Mouse (Mus musculus) liver, adult 2 months (tissue): ENCODE results near the gene Trappc6a. TPM values are rescaled to one million over a fixed set of nuclear protein-coding genes. Genes with fewer than 3 reads are reported as not detected.
A peak's percentile ranks its signal among the peaks of the same experiment; 100 is the strongest.

Experiments
- DNase-seq: peaks from one replicate; pipeline ENCODE4 v3.0.0-alpha.2; 2011; ENCODE audit warnings: low read depth, low spot score; ENCODE audit errors: extremely low read depth
- H3K27ac ChIP-seq: fragments of 200-500 bp; replicated peaks from 2 replicates; pipeline ENCODE4 v1.5.1; 2012; ENCODE audit warnings: low read depth, mild to moderate bottlenecking, control low read depth, inconsistent platforms, low read length; ENCODE audit not compliant: insufficient read depth
- H3K27me3 ChIP-seq: fragments of 200-500 bp; 2 replicates; pipeline ENCODE4 v1.6.1; 2012; ENCODE audit warnings: mild to moderate bottlenecking, moderate library complexity, low read length, inconsistent platforms; ENCODE audit not compliant: control insufficient read depth, insufficient read depth
- H3K36me3 ChIP-seq: fragments of 200-500 bp; 2 replicates; pipeline ENCODE4 v1.6.1; 2012; ENCODE audit warnings: low read length, inconsistent platforms; ENCODE audit not compliant: control insufficient read depth, insufficient read depth
- H3K4me1 ChIP-seq: fragments of 200-500 bp; 2 replicates; pipeline ENCODE4 v1.6.1; 2011; ENCODE audit warnings: low read length; ENCODE audit not compliant: control insufficient read depth, insufficient read depth
- H3K4me3 ChIP-seq: fragments of 200-500 bp; 2 replicates; pipeline ENCODE4 v1.5.1; 2011; ENCODE audit warnings: low read depth, mild to moderate bottlenecking, control low read depth, low read length, moderate library complexity; ENCODE audit not compliant: insufficient read depth
- H3K79me2 ChIP-seq: fragments of 200-500 bp; 2 replicates; pipeline ENCODE4 v1.6.1; 2012; ENCODE audit warnings: inconsistent platforms, mild to moderate bottlenecking, low read length, moderate library complexity; ENCODE audit not compliant: control insufficient read depth, insufficient read depth
- H3K9ac ChIP-seq: fragments of 200-500 bp; 2 replicates; pipeline ENCODE4 v1.6.1; 2012; ENCODE audit warnings: low read depth, mild to moderate bottlenecking, control low read depth, inconsistent platforms, low read length
- CTCF ChIP-seq: fragments of 200-500 bp; IDR thresholded peaks from 2 replicates; pipeline ENCODE4 v1.5.1; 2011; ENCODE audit warnings: low read depth, low read length, control low read depth
- POLR2A ChIP-seq: fragments of 200-500 bp; IDR thresholded peaks from 2 replicates; pipeline ENCODE4 v1.6.1; 2011; ENCODE audit warnings: low read length, control low read depth; ENCODE audit not compliant: insufficient read depth; ENCODE audit errors: extremely low read depth
- WGBS: fragments of 180-500 bp; shearing (Covaris S2); methylation state at CpG from one replicate; pipeline ENCODE4 v1.1.7; 2018; 5-methylcytosine and 5-hydroxymethylcytosine counted together
- polyA plus RNA-seq: library from polyadenylated mRNA; depleted of rRNA; stranded (reverse); fragments of >200 nt; gene quantifications from 2 replicates; pipeline ENCODE4 v1.2.3, GENCODE M21; 2012; rRNA removed
- total RNA-seq: library from RNA; depleted of rRNA; stranded (reverse); fragments of >200 nt; gene quantifications from 2 replicates; pipeline ENCODE4 v1.2.3, GENCODE M21; 2014; rRNA removed

The Trappc6a gene
- total and polyA plus RNA-seq, 2 experiments, result 25.5 to 58.2 TPM

- peak; percentile 83 for DNase-seq
- WGBS, result under 1% methylated on average over 102 of the region's 102 CpGs
- peaks cover 3% of the 10 kb centered on the region; the same call in 1 of the 2 replicates for H3K36me3 ChIP-seq
- no peak for TF ChIP-seq CTCF
- 0 out of 2 replicates have a peak, but pooled peaks have one; percentile 29 for TF ChIP-seq POLR2A
- no peaks in the 10 kb centered on the region for H3K27me3 ChIP-seq
- H3K27ac ChIP-seq, result peak overlapping the region; percentile 81
- peak overlapping the region; percentile 95 for H3K4me3 ChIP-seq
- H3K79me2 ChIP-seq, result peaks cover 36% of the 10 kb centered on the region
- peaks cover 24% of the 10 kb centered on the region for H3K4me1 ChIP-seq
- peak overlapping the region; percentile 97 for H3K9ac ChIP-seq
Observed at GRCm38 (mm10) chr7:19561765-19562642, 53.8 kb downstream of the Trappc6a start.

- under 1% methylated on average over 19 of the region's 19 CpGs for WGBS
- Histone ChIP-seq H3K79me2 (peaks cover 27% of the 10 kb centered on the region), H3K27ac (peak within 1 kb of the TSS; percentile 81), H3K27me3 (no peaks in the 10 kb centered on the region), H3K9ac (peak within 1 kb of the TSS; percentile 97), H3K4me3 (peak within 1 kb of the TSS; percentile 95), H3K36me3 (peaks cover 3% of the 10 kb centered on the region; the same call in 1 of the 2 replicates), H3K4me1 (peaks cover 20% of the 10 kb centered on the region)
- DNase-seq, result peak; percentile 75
- TF ChIP-seq CTCF (no peak), POLR2A (0 out of 2 replicates have a peak, but pooled peaks have one; percentile 19)
Observed at GRCm38 (mm10) chr7:19562643-19563410, 54.6 kb downstream of the Trappc6a start, which contains the start of gene Ppp1r37. Ppp1r37 (minus strand) TSS chr7:19563076.

GRCm38 (mm10) chr7:19563884-19564283, 55.7 kb downstream of the Trappc6a start:
- no peak overlapping the region for H3K4me3 ChIP-seq
- no peak overlapping the region for H3K9ac ChIP-seq
- 87% methylated on average over 3 of the region's 3 CpGs for WGBS
- TF ChIP-seq CTCF (no peak), POLR2A (no peak)
- H3K36me3 ChIP-seq, result peaks cover 3% of the 10 kb centered on the region; the same call in 1 of the 2 replicates
- H3K79me2 ChIP-seq, result peaks cover 17% of the 10 kb centered on the region
- no peaks in the 10 kb centered on the region for H3K27me3 ChIP-seq
- no peak overlapping the region for H3K27ac ChIP-seq
- peaks cover 13% of the 10 kb centered on the region for H3K4me1 ChIP-seq
- no peak for DNase-seq

- H3K79me2 ChIP-seq, result peaks cover 15% of the 10 kb centered on the region
- H3K27me3 ChIP-seq, result no peaks in the 10 kb centered on the region
- H3K9ac ChIP-seq, result no peak overlapping the region
- H3K27ac ChIP-seq, result no peak overlapping the region
- TF ChIP-seq POLR2A (no peak), CTCF (peak; percentile 30; the same call in 1 of the 2 replicates)
- 97% methylated on average over 4 of the region's 4 CpGs for WGBS
- H3K4me3 ChIP-seq, result no peak overlapping the region
- H3K36me3 ChIP-seq, result peaks cover 3% of the 10 kb centered on the region; the same call in 1 of the 2 replicates
- peaks cover 8% of the 10 kb centered on the region for H3K4me1 ChIP-seq
- DNase-seq, result no peak
Observed at GRCm38 (mm10) chr7:19564455-19564854, 56.3 kb downstream of the Trappc6a start.

Other genes with a start within 250 kb of the Trappc6a start
- gene Vasp, start 236.6 kb upstream of the Trappc6a start, total RNA-seq, result 6.3 and 11.3 TPM in 2 replicates
- 24.2 and 37.1 TPM in 2 replicates for gene Vasp, start 236.6 kb upstream of the Trappc6a start, polyA plus RNA-seq
- gene Ppm1n, start 228.3 kb upstream of the Trappc6a start, total RNA-seq, result 0.20 TPM in 1 of 2 replicates, not detected in the other
- gene Ppm1n, start 228.3 kb upstream of the Trappc6a start, polyA plus RNA-seq, result 0.13 TPM in 1 of 2 replicates, not detected in the other
- 0.27 and 0.65 TPM in 2 replicates for gene Rtn2, start 225.8 kb upstream of the Trappc6a start, total RNA-seq
- gene Rtn2, start 225.8 kb upstream of the Trappc6a start, polyA plus RNA-seq, result 0.62 and 1.1 TPM in 2 replicates
- 0.07 and 0.09 TPM in 2 replicates for gene Fosb, start 198.3 kb upstream of the Trappc6a start, total RNA-seq
- gene Fosb, start 198.3 kb upstream of the Trappc6a start, polyA plus RNA-seq, result 0.06 and 0.11 TPM in 2 replicates
- 6.5 and 6.6 TPM in 2 replicates for gene Ercc1, start 163.6 kb upstream of the Trappc6a start, total RNA-seq
- gene Ercc1, start 163.6 kb upstream of the Trappc6a start, polyA plus RNA-seq, result 8.5 and 9.4 TPM in 2 replicates
- 1.3 and 1.7 TPM in 2 replicates for gene Cd3eap, start 148.9 kb upstream of the Trappc6a start, total RNA-seq
- gene Cd3eap, start 148.9 kb upstream of the Trappc6a start, polyA plus RNA-seq, result 6.5 and 7.0 TPM in 2 replicates
- gene Ppp1r13l, start 148.6 kb upstream of the Trappc6a start, total RNA-seq, result 0.18 and 0.20 TPM in 2 replicates
- 3.0 and 4.6 TPM in 2 replicates for gene Ppp1r13l, start 148.6 kb upstream of the Trappc6a start, polyA plus RNA-seq
- 8.7 and 9.4 TPM in 2 replicates for gene Ercc2, start 126.4 kb upstream of the Trappc6a start, total RNA-seq
- gene Ercc2, start 126.4 kb upstream of the Trappc6a start, polyA plus RNA-seq, result 18.7 and 26.8 TPM in 2 replicates
- 0.37 TPM in 1 of 2 replicates, not detected in the other for gene Klc3, start 104.3 kb upstream of the Trappc6a start, total RNA-seq
- gene Klc3, start 104.3 kb upstream of the Trappc6a start, polyA plus RNA-seq, result 0.17 and 0.24 TPM in 2 replicates
- 0.07 and 11.0 TPM in 2 replicates for gene Ckm, start 103.6 kb upstream of the Trappc6a start, total RNA-seq
- 0.16 and 0.18 TPM in 2 replicates for gene Ckm, start 103.6 kb upstream of the Trappc6a start, polyA plus RNA-seq
- gene Mark4, start 49.6 kb upstream of the Trappc6a start, total RNA-seq, result 1.8 and 2.8 TPM in 2 replicates
- 4.9 and 6.4 TPM in 2 replicates for gene Mark4, start 49.6 kb upstream of the Trappc6a start, polyA plus RNA-seq
- gene Exoc3l2, start 45.1 kb upstream of the Trappc6a start, total RNA-seq, result 2.1 and 2.2 TPM in 2 replicates
- gene Exoc3l2, start 45.1 kb upstream of the Trappc6a start, polyA plus RNA-seq, result 5.1 and 5.8 TPM in 2 replicates
- 2.8 and 3.9 TPM in 2 replicates for gene Bloc1s3, start within 50 bp of the Trappc6a start, total RNA-seq
- 6.2 and 7.3 TPM in 2 replicates for gene Bloc1s3, start within 50 bp of the Trappc6a start, polyA plus RNA-seq
- not detected in 2 replicates for gene Nkpd1, start 9.4 kb downstream of the Trappc6a start, total RNA-seq
- not detected in 2 replicates for gene Nkpd1, start 9.4 kb downstream of the Trappc6a start, polyA plus RNA-seq
- 25.0 and 25.6 TPM in 2 replicates for gene Ppp1r37, start 54.7 kb downstream of the Trappc6a start, total RNA-seq
- 82.3 and 84.2 TPM in 2 replicates for gene Ppp1r37, start 54.7 kb downstream of the Trappc6a start, polyA plus RNA-seq
- 0.40 and 0.83 TPM in 2 replicates for gene Zfp296, start 68.9 kb downstream of the Trappc6a start, total RNA-seq
- gene Zfp296, start 68.9 kb downstream of the Trappc6a start, polyA plus RNA-seq, result 0.93 and 1.3 TPM in 2 replicates
- gene Gemin7, start 69.2 kb downstream of the Trappc6a start, total RNA-seq, result 31.2 and 40.1 TPM in 2 replicates
- gene Gemin7, start 69.2 kb downstream of the Trappc6a start, polyA plus RNA-seq, result 60.2 and 61.6 TPM in 2 replicates
- gene Clasrp, start 96.1 kb downstream of the Trappc6a start, total RNA-seq, result 4.9 and 5.3 TPM in 2 replicates
- 18.0 and 24.8 TPM in 2 replicates for gene Clasrp, start 96.1 kb downstream of the Trappc6a start, polyA plus RNA-seq
- gene Relb, start 121.0 kb downstream of the Trappc6a start, total RNA-seq, result 1.3 and 2.3 TPM in 2 replicates
- gene Relb, start 121.0 kb downstream of the Trappc6a start, polyA plus RNA-seq, result 1.5 and 3.3 TPM in 2 replicates
- 49.8 and 77.8 TPM in 2 replicates for gene Clptm1, start 156.6 kb downstream of the Trappc6a start, total RNA-seq
- gene Clptm1, start 156.6 kb downstream of the Trappc6a start, polyA plus RNA-seq, result 67.3 and 79.9 TPM in 2 replicates
- 283 and 389 TPM in 2 replicates for gene Apoc2, start 169.5 kb downstream of the Trappc6a start, total RNA-seq
- 221 and 425 TPM in 2 replicates for gene Apoc2, start 169.5 kb downstream of the Trappc6a start, polyA plus RNA-seq
- gene Gm44805, start 173.0 kb downstream of the Trappc6a start, total RNA-seq, result 38.2 and 45.8 TPM in 2 replicates
- gene Gm44805, start 173.0 kb downstream of the Trappc6a start, polyA plus RNA-seq, result 86.3 and 159 TPM in 2 replicates
- 2,758 and 2,845 TPM in 2 replicates for gene Apoc4, start 173.1 kb downstream of the Trappc6a start, total RNA-seq
- 3,664 and 4,159 TPM in 2 replicates for gene Apoc4, start 173.1 kb downstream of the Trappc6a start, polyA plus RNA-seq
- 7,017 and 7,765 TPM in 2 replicates for gene Apoc1, start 184.3 kb downstream of the Trappc6a start, total RNA-seq
- gene Apoc1, start 184.3 kb downstream of the Trappc6a start, polyA plus RNA-seq, result 5,801 and 8,240 TPM in 2 replicates
- gene Apoe, start 190.8 kb downstream of the Trappc6a start, total RNA-seq, result 23,407 and 25,019 TPM in 2 replicates
- 39,394 and 43,401 TPM in 2 replicates for gene Apoe, start 190.8 kb downstream of the Trappc6a start, polyA plus RNA-seq
- gene Tomm40, start 207.0 kb downstream of the Trappc6a start, total RNA-seq, result 22.3 and 26.9 TPM in 2 replicates
- gene Tomm40, start 207.0 kb downstream of the Trappc6a start, polyA plus RNA-seq, result 48.7 and 56.2 TPM in 2 replicates
- 17.8 and 18.9 TPM in 2 replicates for gene Nectin2, start 242.1 kb downstream of the Trappc6a start, total RNA-seq
- 57.4 and 68.7 TPM in 2 replicates for gene Nectin2, start 242.1 kb downstream of the Trappc6a start, polyA plus RNA-seq